Mouse (Mus musculus) intestine, postnatal 0 days (tissue): ENCODE results near the gene Fntb. TPM values are rescaled to one million over a fixed set of nuclear protein-coding genes. Genes with fewer than 3 reads are reported as not detected.

Experiments used
- ATAC-seq: fragments of 200-750 bp; cut with Nextera tagmentation; 2 replicates; pipeline ENCODE4 v1.8.0; 2017; ENCODE audit warnings: mild to moderate bottlenecking, moderate TSS enrichment, moderate library complexity
- H3K27ac ChIP-seq: fragments of 300-500 bp; sonication (generic); 2 replicates; pipeline ENCODE4 v1.5.1; 2014; ENCODE audit warnings: mild to moderate bottlenecking, low read depth, low read length, moderate library complexity
- H3K27me3 ChIP-seq: fragments of 300-500 bp; sonication (generic); replicated peaks from 2 replicates; pipeline ENCODE4 v1.6.1; 2014; ENCODE audit warnings: low read length, mixed read lengths; ENCODE audit not compliant: control insufficient read depth, insufficient read depth
- H3K36me3 ChIP-seq: fragments of 300-500 bp; sonication (generic); 2 replicates; pipeline ENCODE4 v1.6.1; 2014; ENCODE audit warnings: mild to moderate bottlenecking, moderate library complexity; ENCODE audit not compliant: control insufficient read depth, insufficient read depth
- H3K4me1 ChIP-seq: fragments of 300-500 bp; sonication (generic); replicated peaks from 2 replicates; pipeline ENCODE4 v1.6.1; 2014; ENCODE audit warnings: antibody characterized with exemption, low read length, mixed read lengths; ENCODE audit not compliant: control insufficient read depth, insufficient read depth
- H3K4me2 ChIP-seq: fragments of 300-500 bp; sonication (generic); replicated peaks from 2 replicates; pipeline ENCODE4 v1.6.1; 2014; ENCODE audit warnings: low read depth, mild to moderate bottlenecking, moderate library complexity
- H3K4me3 ChIP-seq: fragments of 300-500 bp; sonication (generic); 2 replicates; pipeline ENCODE4 v1.5.1; 2014; ENCODE audit warnings: low read depth, low read length
- H3K9ac ChIP-seq: fragments of 300-500 bp; sonication (generic); 2 replicates; pipeline ENCODE4 v1.6.1; 2014; ENCODE audit warnings: mild to moderate bottlenecking, low read depth, low read length
- H3K9me3 ChIP-seq: fragments of 300-500 bp; sonication (generic); 2 replicates; pipeline ENCODE4 v1.6.1; 2016; ENCODE audit warnings: mixed run types; ENCODE audit not compliant: control insufficient read depth
- CTCF ChIP-seq: sonication (generic); IDR thresholded peaks from 2 replicates; pipeline ENCODE4 v1.5.1; 2016; ENCODE audit warnings: low read depth, mild to moderate bottlenecking, control low read depth, antibody characterized with exemption, moderate library complexity
- WGBS: fragments of 180-500 bp; shearing (Covaris S2); extraction: QIAGEN DNeasy Blood & Tissue Kit; methylation state at CpG from one replicate; pipeline ENCODE4 v1.1.7; 2014; 5-methylcytosine and 5-hydroxymethylcytosine counted together
- polyA plus RNA-seq: library from polyadenylated mRNA; unstranded; fragments of >200 nt; fragmentation: Nextera tagmentation; extraction: Ambion mirVana; gene quantifications from 2 replicates; pipeline ENCODE4 v1.2.1, GENCODE M21; 2015

Gene Fntb
- polyA plus RNA-seq, 1 experiment from 2014 or later, result 13.5 TPM

DNA sequence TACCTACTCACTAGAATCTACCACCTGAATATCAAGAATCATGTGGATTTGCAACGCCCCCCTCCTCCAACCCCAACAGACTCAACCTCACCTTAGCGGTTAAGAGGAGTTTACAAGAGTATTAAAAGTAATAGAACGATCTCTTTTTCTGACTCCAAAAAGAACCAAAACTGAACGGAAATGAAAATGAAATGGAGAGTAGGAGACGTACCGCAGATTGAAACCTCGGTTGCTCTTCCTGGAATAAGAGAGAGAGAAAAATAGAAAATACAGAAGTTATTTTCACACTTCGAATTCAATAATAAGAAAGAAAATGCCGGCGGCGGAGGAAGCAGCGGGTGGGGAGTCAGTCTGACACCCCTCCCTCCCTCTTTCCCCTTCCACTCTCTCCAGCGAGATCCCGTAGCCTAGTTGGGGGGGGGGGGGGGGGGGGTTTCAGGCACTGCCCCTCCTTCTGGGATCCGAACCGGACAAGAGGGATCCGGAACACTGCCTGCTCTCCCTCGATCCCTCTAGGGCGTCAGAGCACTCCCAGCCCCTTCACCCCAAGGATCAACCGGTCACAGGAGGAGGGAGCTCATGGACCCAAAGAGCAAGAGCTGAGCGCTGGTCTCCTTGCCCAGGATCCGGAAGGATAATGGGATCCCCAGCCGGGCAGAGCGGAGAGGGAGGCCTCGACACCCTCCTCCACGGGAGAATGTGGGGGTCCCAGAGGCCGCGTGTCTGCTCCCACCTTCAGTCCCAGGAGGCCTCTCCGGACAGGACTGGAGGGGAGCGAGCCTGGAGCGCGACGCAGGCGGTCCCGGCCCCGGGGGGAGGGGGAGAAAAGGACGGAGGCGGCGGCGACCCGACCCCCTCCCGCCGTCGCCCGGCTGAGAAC, 195.9 kb downstream of the Fntb start:
- H3K9ac ChIP-seq, result peak overlapping the region; percentile 95
- no peaks in the 10 kb centered on the region for H3K27me3 ChIP-seq
- WGBS, result 3% methylated on average over 39 of the region's 45 CpGs
- H3K4me1 ChIP-seq, result peaks cover 4% of the 10 kb centered on the region
- H3K36me3 ChIP-seq, result peaks cover 19% of the 10 kb centered on the region
- H3K27ac ChIP-seq, result peak overlapping the region; percentile 87
- H3K4me3 ChIP-seq, result peak overlapping the region; percentile 88
- peak overlapping the region; percentile 86 for H3K4me2 ChIP-seq
- no peak for TF ChIP-seq CTCF
- ATAC-seq, result peak; percentile 2; the same call in 1 of the 2 replicates
- no peaks in the 10 kb centered on the region for H3K9me3 ChIP-seq

GRCm38 (mm10) chr12:76961932-76962891, 196.8 kb downstream of the Fntb start, which contains the start of gene Max:
TSS of gene Max (minus strand) at chr12:76962201.
- H3K4me1 ChIP-seq, result peaks cover 4% of the 10 kb centered on the region
- H3K4me3 ChIP-seq, result peak within 1 kb of the TSS; percentile 88
- no peak; the same call in 1 of the 2 replicates for TF ChIP-seq CTCF
- peak within 1 kb of the TSS; percentile 87 for H3K27ac ChIP-seq
- peaks cover 12% of the 10 kb centered on the region; the same call in 1 of the 2 replicates for H3K36me3 ChIP-seq
- under 1% methylated on average over 72 of the region's 73 CpGs for whole genome bisulfite sequencing
- H3K27me3 ChIP-seq, result no peaks in the 10 kb centered on the region
- no peaks in the 10 kb centered on the region for H3K9me3 ChIP-seq
- ATAC-seq, result peak; percentile 99
- H3K4me2 ChIP-seq, result peak within 1 kb of the TSS; percentile 86
- peak within 1 kb of the TSS; percentile 95 for H3K9ac ChIP-seq

DNA sequence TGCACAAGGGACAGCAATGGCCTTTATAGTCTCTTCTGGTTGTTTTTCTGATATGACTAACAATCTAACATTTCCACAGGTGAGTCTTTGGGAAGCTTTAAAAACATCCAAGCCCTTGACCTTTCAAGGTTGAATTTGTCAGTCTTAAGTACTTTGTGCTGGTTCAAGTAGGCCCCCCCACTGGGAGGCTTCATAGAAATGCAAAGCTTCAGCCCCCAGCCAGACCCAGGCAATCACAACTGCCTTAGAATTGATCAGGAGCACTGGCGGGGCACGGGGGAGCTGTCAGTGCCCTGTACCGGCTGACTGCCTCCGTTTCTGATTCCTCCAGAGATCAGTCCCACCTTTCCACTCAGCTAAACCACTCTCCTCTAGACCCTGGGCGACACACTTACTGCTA, 199.7 kb downstream of the Fntb start:
- H3K27ac ChIP-seq, result no peak overlapping the region
- H3K27me3 ChIP-seq, result no peaks in the 10 kb centered on the region
- H3K36me3 ChIP-seq, result 0 out of 2 replicates have a peak, but pooled peaks cover 3% of the 10 kb centered on the region
- 51% methylated on average over 5 of the region's 5 CpGs for WGBS
- peaks cover 4% of the 10 kb centered on the region for H3K4me1 ChIP-seq
- no peak overlapping the region for H3K9ac ChIP-seq
- H3K4me3 ChIP-seq, result no peak overlapping the region
- no peaks in the 10 kb centered on the region for H3K9me3 ChIP-seq
- H3K4me2 ChIP-seq, result no peak overlapping the region
- no peak for TF ChIP-seq CTCF
- ATAC-seq, result no peak

DNA sequence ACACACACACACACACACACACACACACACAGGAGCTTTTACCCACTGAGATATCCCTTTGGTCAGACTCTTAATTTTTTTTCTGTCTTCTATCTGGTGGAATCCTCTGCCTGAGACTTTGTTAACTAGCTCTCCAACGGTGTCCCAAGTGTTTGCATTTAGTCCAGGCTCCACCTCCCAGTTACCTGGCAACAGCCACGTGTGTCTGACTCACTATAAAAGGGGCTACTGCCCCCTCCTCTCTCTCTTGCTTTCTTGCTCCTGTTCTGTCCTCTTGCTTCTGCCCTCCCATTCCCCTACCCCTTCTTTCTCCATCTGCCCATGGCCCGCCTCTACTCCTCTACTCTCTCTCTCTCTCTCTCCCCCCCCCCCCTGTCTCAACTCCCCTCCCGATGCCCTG, 200.5 kb downstream of the Fntb start:
- WGBS, result 21% methylated on average over 4 of the region's 4 CpGs

More for the DNA sequence above, 200.5 kb downstream of the Fntb start:
- H3K4me2 ChIP-seq, result no peak overlapping the region
- H3K4me1 ChIP-seq, result peaks cover under 1% of the 10 kb centered on the region
- H3K36me3 ChIP-seq, result no peaks in the 10 kb centered on the region
- H3K9me3 ChIP-seq, result no peaks in the 10 kb centered on the region
- H3K27me3 ChIP-seq, result no peaks in the 10 kb centered on the region
- no peak overlapping the region for H3K27ac ChIP-seq
- no peak for ATAC-seq
- TF ChIP-seq CTCF, result no peak
- H3K4me3 ChIP-seq, result no peak overlapping the region
- no peak overlapping the region for H3K9ac ChIP-seq

Other genes starting within 250 kb of the Fntb start
- 5.7 and 7.5 TPM in 2 replicates for gene Plekhg3, start 234.7 kb upstream of the Fntb start, polyA plus RNA-seq
- gene Sptb, start 55.0 kb upstream of the Fntb start, polyA plus RNA-seq, result 0.26 and 0.35 TPM in 2 replicates
- gene Churc1, start 51 bp upstream of the Fntb start, polyA plus RNA-seq, result 129 and 136 TPM in 2 replicates
- gene Gpx2, start 30.0 kb downstream of the Fntb start, polyA plus RNA-seq, result 132 and 148 TPM in 2 replicates
- 6.4 and 7.5 TPM in 2 replicates for gene Rab15, start 57.3 kb downstream of the Fntb start, polyA plus RNA-seq
- 24.7 and 27.7 TPM in 2 replicates for gene Max, start 196.6 kb downstream of the Fntb start, polyA plus RNA-seq